Mouse (Mus musculus) MN1 (cell line): ENCODE measurements around the gene Sorcs3.

Source experiments
- DNase-seq: peaks from one replicate; pipeline ENCODE4 v3.0.0-alpha.2; 2016; ENCODE audit warnings: low spot score

Gene Sorcs3

GRCm38 (mm10) chr19:48391551-48391950, 185.7 kb downstream of the Sorcs3 start:
- DNase-seq, result no peak

GRCm38 (mm10) chr19:48404774-48405495, 199.1 kb downstream of the Sorcs3 start:
- no peak for DNase-seq

- DNase-seq, result no peak
Measured at GRCm38 (mm10) chr19:48408221-48408620, 202.4 kb downstream of the Sorcs3 start.

DNA sequence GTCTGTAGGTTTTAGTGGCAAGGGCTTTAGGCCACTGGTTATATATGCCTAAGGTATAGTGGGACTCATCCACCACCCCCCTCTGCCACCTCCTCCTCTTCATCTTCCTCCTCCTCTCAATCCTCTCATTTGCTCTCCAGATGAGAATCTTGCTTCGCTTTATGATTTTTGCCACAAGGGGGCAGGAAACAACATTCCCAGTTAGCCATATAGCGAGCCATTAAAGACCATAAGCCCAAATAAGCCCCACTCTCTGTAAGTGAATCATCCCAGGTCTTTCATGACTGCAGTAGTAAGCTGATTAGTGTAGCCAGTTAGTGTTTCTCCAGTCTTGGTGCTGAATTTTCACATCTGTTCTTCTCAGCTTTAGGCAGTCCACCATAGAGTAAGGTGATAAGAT, 205.5 kb downstream of the Sorcs3 start:
- no peak for DNase-seq

GRCm38 (mm10) chr19:48413836-48414235, 208.0 kb downstream of the Sorcs3 start:
- DNase-seq, result no peak

DNA sequence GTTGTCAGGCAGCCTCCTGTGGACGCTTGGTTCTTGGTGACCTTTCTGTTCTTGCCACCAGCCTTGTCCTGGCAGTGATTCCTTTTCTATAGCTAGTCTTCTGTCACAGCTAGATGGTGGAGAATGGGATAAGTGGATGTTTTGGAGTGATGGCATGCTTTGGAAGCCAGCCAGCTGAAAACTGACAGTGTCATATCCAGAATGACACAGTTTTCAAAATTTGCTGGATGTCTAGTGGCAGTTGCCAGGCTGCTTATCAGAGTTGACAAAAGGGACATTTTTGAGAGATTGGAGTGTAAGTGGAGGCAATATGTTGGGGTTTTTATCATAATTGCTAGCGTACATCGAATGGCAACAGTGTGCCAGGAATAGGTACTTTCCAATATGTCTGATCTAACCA, 212.5 kb downstream of the Sorcs3 start:
- no peak for DNase-seq

DNA sequence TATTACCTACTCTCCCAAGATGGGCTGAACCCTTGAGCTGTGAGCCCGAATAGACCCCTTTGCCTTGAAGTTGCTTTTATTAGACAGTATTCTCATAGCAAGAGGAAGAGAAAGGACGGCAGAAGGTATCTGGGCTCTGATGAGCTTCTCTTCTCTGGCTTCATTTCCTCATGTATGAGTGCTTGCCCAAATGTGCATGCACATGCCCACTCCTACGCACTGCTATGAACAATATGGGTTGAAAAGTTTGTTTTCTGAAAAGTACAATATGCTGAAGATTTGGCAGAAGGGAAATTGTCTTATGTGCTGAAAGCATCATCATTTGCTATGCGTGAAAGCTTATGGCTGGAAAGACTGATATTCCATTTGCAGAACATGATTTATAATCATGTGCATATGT, 223.4 kb downstream of the Sorcs3 start:
- no peak for DNase-seq

DNA sequence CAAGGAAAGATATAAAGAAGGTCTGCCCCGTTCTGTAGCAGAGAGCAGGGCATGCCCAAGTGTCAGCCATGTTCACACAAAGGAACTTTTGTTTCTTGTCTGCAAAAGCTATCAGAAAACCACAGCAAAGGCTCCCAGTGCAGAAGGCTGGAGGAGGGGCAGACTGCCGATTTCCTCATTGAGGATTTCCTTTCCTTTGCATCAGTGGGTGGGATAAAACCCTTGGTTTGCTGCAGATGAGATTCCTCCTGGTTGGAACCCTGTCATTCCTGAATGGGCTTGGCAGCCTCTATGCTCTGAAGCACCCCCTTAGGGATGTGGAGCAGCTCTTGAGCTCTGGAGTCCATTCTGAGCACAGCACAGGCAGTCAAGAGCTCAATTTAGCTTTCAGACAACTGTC, 223.9 kb downstream of the Sorcs3 start:
- peak; percentile 7 for DNase-seq

GRCm38 (mm10) chr19:48430328-48430727, 224.5 kb downstream of the Sorcs3 start:
- DNase-seq, result no peak

GRCm38 (mm10) chr19:48438450-48438849, 232.6 kb downstream of the Sorcs3 start:
- DNase-seq, result no peak

DNA sequence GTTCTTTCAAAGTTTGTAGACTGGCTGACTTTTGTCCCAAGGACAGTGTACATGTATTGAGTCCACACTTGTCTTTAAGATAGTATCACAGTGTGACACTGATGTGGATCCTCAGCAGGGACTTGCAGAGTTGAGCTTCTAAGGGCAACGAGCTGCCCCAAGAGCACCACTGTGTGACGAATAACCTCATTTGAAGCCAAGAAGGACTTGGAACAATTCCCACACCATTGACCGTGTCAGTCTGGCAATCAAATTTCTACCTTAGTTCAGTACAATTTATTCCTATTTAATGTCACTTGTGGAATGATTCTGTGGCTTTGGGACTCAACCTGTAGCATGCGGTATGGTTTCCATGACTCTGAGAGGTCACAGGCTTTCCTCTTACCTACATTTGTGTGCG, 255.3 kb downstream of the Sorcs3 start:
- no peak for DNase-seq

DNA sequence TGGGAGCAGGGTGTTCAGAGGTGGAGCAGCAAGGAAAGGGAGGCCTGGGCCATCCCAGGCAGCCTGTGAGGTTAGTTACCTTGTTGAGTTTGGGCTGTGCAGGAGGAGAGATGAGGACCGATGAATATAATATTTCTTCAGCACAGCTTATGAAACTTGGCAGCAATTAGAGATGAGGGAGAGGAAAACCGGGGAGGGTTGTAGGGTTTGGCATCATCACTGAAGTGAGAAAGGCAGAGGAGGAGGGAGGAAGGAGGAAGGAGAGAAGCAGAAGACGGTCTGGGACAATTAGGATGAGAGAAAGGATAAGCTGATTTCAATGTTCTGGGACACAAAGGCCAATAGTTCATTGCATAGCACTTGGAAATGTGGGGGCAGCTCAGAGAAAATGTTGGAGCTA, 256.6 kb downstream of the Sorcs3 start:
- DNase-seq, result no peak

DNA sequence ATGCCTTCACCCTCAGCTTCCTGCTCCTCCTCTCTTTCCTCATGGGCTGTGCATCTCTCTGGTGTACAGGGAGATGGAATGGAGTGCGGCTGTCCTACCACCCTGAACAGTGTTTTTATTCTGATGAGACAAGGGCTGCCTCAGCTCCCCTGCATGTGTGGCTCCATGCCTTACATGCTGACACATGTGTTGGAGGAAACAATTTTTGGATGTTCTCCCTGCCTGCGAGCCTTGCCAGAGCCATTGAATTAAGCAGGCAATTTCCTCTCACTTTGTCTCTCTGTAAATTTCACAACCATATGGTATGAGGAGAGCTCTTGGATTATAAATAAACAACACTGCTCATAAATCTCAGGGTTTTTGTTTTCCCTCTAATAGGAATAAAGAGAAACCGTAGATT, 257.7 kb downstream of the Sorcs3 start:
- DNase-seq, result no peak

- DNase-seq, result no peak
Measured at GRCm38 (mm10) chr19:48467471-48467870, 261.6 kb downstream of the Sorcs3 start.

GRCm38 (mm10) chr19:48469791-48470410, 264.1 kb downstream of the Sorcs3 start:
- DNase-seq, result no peak

DNA sequence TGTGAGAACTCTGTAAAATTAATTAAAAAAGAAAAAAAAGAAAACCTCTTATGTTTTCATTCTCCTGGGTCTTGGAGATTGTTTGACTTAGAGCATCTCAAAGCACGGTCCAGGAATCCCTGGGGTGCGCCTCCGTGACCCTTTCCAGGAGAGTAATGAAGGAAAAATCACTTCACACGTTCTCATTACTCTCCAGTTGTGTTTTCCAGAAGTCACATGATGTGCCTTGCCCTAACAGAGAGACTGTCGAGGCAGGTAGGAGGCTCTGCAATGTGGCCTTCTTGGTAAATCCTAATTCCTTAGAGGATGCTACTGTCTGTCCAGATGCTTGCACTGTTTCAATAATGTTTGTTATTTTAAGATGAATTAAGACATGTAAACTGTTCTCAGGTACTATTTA, 266.1 kb downstream of the Sorcs3 start:
- no peak for DNase-seq

- no peak for DNase-seq
Measured at GRCm38 (mm10) chr19:48475784-48476410, 270.1 kb downstream of the Sorcs3 start.

GRCm38 (mm10) chr19:48478864-48479263, 273.0 kb downstream of the Sorcs3 start:
- DNase-seq, result no peak

DNA sequence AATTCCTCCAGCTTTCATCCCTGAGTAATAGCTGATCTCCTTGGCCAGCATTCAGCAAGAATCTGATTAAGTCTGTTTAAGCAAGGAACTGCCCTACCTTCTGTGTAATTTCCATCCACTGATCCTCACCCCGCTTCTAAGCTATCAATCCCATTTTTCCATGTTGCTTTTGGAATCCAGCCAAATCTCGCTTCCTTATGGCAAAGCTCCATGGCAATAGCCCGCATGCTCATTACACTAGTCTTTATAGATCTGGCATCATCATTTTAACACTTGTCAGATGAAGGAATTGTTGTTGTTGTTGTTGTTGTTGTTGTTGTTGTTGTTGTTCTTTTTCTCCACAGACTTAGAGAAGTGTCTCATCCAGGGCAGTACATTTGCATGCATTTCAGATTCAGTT, 277.1 kb downstream of the Sorcs3 start:
- DNase-seq, result peak; percentile 43

DNA sequence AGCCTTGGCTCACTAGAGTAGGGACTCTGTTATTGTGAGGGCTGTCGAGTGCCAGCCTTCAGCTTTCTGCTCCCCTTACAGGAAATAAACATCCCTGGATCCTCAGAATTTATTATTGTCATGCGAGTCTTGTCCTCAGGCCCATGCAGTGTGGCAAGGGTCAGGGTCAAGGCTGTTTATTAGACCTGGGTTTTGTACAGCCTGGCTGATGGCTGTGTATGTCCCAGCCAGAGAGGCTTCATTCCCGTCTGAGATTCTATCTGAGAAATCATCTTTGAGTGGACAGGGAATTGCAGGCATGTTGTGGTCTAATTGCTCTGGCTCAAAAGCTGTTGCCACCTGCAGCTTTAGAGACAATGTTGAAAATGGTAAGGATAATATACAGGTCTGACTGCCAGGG, 285.3 kb downstream of the Sorcs3 start:
- no peak for DNase-seq

DNA sequence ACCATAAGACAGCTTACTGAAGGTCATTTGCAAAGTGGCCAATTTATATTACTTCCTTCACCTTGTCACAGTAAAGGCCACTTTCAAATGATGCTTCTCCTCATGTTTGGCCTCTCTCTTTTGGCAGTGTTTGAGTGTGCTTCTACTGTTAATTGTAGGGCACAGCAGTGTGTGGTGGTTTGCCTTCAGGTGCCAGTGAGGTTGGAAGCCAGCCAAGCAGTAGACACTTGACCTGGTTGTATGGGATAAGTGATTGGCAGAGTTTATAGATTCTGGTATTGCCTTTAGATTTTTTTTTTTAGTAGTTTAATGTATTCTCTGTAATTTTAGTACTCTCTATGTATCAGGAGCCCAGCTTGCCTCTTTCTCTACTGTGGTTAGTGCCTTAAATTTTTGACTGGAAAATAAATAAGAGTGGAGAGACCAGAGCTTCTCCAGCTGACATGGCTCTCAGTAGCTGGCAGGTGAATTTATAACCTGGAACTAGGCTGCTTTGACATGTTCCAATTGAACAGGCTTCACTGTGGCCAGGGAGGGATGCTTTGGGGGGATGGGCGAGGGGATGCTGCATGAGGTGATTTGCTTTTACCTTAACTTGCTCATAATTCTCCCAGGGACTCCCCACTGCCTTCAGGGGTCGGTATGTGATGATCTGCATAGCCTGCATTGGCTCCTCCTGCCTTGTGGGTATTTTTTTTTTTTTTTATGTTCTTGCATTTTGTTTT, 298.2 kb downstream of the Sorcs3 start:
- no peak for DNase-seq

DNA sequence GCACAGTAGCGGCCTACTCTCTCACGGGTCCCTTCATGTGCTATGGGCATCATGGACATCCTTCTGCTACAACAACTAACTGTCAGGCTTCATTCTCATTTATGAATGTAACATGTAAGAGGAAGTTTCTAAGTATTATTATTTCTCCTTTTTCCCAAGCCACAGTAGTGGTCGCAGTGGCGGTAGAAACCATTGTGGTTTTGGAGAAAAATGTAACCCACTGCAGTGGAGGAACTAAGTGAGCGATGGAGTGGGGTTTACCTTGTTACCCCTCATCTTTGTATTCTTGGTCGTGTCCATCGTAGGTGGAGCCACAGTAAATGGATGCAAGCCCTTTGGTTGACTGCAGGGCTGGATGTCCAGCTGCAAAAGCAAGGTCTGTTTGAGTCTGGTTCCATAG, 318.0 kb downstream of the Sorcs3 start:
- no peak for DNase-seq
